Mouse (Mus musculus) heart, embryonic 10.5 days (tissue): ENCODE data around the gene Lrrk1. TPM values are rescaled to one million over a fixed set of nuclear protein-coding genes. Genes with fewer than 3 reads are reported as not detected.

ENCODE experiments used
- DNase-seq: peaks from one replicate; pipeline ENCODE4 v3.0.0-alpha.2; 2017; ENCODE audit warnings: low spot score
- H3K27ac ChIP-seq: fragments of 300-500 bp; sonication (generic); 2 replicates; pipeline ENCODE4 v1.5.1; 2016; ENCODE audit warnings: mild to moderate bottlenecking
- H3K27me3 ChIP-seq: fragments of 300-500 bp; sonication (generic); 2 replicates; pipeline ENCODE4 v1.6.1; 2016; ENCODE audit warnings: mild to moderate bottlenecking; ENCODE audit not compliant: poor library complexity, insufficient read depth, severe bottlenecking
- H3K36me3 ChIP-seq: fragments of 300-500 bp; sonication (generic); 2 replicates; pipeline ENCODE4 v1.6.1; 2016; ENCODE audit warnings: mild to moderate bottlenecking, moderate library complexity
- H3K4me1 ChIP-seq: fragments of 300-500 bp; sonication (generic); 2 replicates; pipeline ENCODE4 v1.6.1; 2016; ENCODE audit warnings: mild to moderate bottlenecking
- H3K4me3 ChIP-seq: fragments of 300-500 bp; sonication (generic); 2 replicates; pipeline ENCODE4 v1.5.1; 2016; ENCODE audit warnings: mild to moderate bottlenecking, moderate library complexity
- H3K9me3 ChIP-seq: fragments of 300-500 bp; sonication (generic); 2 replicates; pipeline ENCODE4 v1.6.1; 2016; ENCODE audit warnings: mild to moderate bottlenecking, moderate library complexity
- WGBS: fragments of 180-500 bp; shearing (Covaris S2); methylation state at CpG from one replicate; pipeline ENCODE4 v1.1.7; 2016; 5-methylcytosine and 5-hydroxymethylcytosine counted together
- polyA plus RNA-seq: library from polyadenylated mRNA; unstranded; fragments of >200 nt; fragmentation: Nextera tagmentation; extraction: Ambion mirVana; gene quantifications from 2 replicates; pipeline ENCODE4 v1.2.1, GENCODE M21; 2016

The Lrrk1 gene
- polyA plus RNA-seq, 1 experiment from 2014 or later = 9.9 TPM

DNA sequence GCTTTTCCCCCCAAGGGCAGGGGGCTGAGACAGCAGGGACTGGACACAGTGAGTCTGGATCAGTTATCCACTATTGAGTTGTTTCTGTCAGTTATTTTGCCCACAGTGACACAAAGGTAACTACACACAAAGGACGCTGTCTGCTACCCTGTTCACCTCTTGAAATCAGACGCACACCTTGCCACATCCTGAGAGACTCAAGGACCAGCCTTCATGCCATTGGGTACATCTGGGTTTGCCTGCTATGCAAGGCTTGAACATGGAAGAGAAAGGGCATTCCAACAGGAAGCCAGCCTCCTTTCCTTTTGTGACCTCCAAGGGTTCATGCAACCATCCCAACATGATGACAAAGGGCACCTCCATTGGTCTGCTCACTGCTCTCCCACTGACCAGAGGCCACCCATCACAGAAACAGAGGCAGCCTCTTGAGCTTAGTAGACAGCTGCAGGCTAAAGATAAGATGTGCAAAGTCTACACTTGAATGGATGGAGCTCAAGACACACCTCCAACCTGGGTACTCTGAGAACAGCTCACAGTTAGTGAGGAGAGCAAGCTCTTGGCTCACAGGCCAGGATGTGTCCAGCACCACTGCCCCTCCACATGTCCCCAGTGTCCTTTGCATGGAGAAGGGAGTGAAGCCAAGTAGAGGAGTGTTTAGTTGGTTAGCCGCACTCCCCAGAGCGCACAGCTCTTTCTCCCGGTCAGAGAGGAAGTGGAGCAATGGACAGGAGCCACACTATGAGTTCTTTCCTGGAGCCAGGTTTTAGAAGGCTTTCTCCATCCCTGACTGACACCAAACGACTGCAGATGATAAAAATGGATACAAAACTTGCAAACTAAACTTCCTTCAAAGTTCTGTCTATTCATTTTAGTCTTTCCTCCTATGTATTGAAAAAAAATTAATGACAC is 121.0 kb downstream of the Lrrk1 start:
- H3K9me3 ChIP-seq = no peaks in the 10 kb centered on the region
- no peak overlapping the region for H3K4me3 ChIP-seq
- H3K27ac ChIP-seq = peak overlapping the region; percentile 30; the same call in 1 of the 2 replicates
- peak; percentile 82 for DNase-seq
- no peaks in the 10 kb centered on the region for H3K4me1 ChIP-seq
- 78% methylated on average over 6 of the region's 6 CpGs for WGBS
- peaks cover 30% of the 10 kb centered on the region for H3K36me3 ChIP-seq
- H3K27me3 ChIP-seq = 0 out of 2 replicates have a peak, but pooled peaks cover 4% of the 10 kb centered on the region

- no peak overlapping the region for H3K27ac ChIP-seq
- H3K4me3 ChIP-seq = no peak overlapping the region
- WGBS = 69% methylated on average over 5 of the region's 5 CpGs
Observed at GRCm38 (mm10) chr7:66263421-66263820, 124.7 kb downstream of the Lrrk1 start.

DNA sequence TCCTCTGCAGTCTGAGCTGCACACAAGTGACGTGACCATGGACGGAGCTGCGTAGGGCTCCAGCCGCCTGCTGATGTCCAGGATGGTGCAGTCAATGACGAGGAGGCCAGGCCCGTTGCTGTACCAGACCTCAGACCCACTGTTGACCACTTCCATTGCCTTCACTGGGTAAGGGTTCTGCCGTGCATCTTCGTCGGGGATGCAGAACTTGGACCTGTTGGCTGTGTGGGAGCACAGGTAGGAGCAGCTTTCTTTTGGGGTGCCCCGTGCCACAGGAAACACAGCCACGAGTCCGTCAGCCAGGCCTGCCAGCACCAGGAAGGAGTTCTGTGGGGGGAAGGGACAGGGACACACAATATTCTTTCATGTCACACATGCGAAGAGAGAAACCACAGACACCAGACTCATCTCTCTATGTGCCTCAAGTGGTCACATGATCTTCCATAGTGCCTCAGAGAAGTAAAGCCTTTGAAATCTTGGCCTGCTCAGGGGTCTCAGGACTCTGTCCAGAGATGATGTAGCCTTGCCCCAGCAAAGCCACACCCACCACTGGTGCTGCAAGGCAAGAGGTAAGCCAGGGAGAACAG is 125.5 kb downstream of the Lrrk1 start:
- Histone ChIP-seq H3K27me3 (0 out of 2 replicates have a peak, but pooled peaks cover 6% of the 10 kb centered on the region), H3K9me3 (no peaks in the 10 kb centered on the region), H3K36me3 (peaks cover 22% of the 10 kb centered on the region), H3K27ac (no peak overlapping the region), H3K4me3 (no peak overlapping the region), H3K4me1 (peaks cover 23% of the 10 kb centered on the region)
- WGBS = 86% methylated on average over 13 of the region's 13 CpGs
- no peak for DNase-seq

More at GRCm38 (mm10) chr7:66263421-66263820, 124.7 kb downstream of the Lrrk1 start:
- Histone ChIP-seq H3K4me1 (peaks cover 22% of the 10 kb centered on the region), H3K9me3 (no peaks in the 10 kb centered on the region), H3K27me3 (0 out of 2 replicates have a peak, but pooled peaks cover 6% of the 10 kb centered on the region), H3K36me3 (peaks cover 22% of the 10 kb centered on the region)
- no peak for DNase-seq

DNA sequence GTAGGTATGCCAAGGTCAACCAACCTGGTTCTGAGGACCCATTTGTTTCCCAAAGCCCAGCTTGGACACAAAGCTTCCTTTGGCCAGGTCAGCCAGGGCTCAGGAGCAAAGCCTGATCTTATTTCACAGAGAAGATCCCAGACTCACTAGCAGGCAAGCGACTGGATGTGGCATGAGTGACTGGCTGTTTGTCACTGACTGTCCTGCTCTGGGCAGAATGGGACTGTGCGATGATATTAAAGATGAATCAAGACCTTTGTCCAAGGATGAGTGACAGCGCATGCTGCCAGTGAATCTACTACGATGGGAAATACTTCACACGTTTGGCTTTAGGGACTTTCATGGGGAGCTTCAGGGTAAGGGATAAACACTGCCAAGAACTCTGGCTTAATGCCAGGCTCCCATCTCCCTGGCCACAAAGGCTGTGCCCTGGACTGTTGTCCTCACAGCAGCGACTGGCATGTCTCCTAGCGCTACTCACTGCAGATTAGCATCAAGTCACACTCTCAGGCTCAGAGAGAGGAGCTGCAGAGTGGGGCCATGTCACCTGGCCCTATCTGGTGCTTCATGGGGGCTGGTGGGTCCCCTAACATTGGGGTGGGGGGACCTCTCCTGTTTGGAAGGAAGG is 127.3 kb downstream of the Lrrk1 start:
- Histone ChIP-seq H3K27ac (0 out of 2 replicates have a peak overlapping the region, but pooled peaks have one; percentile 39), H3K4me1 (peaks cover 23% of the 10 kb centered on the region), H3K36me3 (peaks cover 16% of the 10 kb centered on the region), H3K27me3 (0 out of 2 replicates have a peak, but pooled peaks cover 6% of the 10 kb centered on the region), H3K4me3 (no peak overlapping the region), H3K9me3 (no peaks in the 10 kb centered on the region)
- WGBS = 82% methylated on average over 7 of the region's 7 CpGs
- no peak for DNase-seq

DNA sequence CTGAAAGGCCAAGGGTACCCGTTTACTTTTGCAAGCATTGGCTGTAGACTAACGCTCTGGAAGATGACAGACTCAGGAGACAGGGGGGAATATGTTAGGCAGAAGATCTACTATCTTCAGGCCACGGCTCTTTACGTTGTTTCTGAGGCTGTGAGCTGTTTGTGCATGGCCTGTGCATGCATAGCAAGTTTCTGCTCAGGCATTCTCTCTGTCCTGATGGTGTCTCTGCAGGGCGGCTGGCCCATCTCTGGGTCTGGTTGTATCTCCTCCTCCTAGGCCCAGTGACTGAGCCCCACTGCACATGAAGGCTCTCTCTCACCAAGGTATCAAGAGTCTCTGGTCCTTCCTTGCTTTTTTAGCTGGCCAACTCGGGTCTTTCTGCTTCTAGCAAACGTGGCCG is 127.9 kb downstream of the Lrrk1 start:
- Histone ChIP-seq H3K27me3 (0 out of 2 replicates have a peak, but pooled peaks cover 6% of the 10 kb centered on the region), H3K4me3 (no peak overlapping the region), H3K4me1 (peaks cover 23% of the 10 kb centered on the region), H3K36me3 (peaks cover 16% of the 10 kb centered on the region), H3K27ac (0 out of 2 replicates have a peak overlapping the region, but pooled peaks have one; percentile 6), H3K9me3 (no peaks in the 10 kb centered on the region)
- DNase-seq = no peak
- WGBS = 75% methylated on average over 8 of the region's 8 CpGs

DNA sequence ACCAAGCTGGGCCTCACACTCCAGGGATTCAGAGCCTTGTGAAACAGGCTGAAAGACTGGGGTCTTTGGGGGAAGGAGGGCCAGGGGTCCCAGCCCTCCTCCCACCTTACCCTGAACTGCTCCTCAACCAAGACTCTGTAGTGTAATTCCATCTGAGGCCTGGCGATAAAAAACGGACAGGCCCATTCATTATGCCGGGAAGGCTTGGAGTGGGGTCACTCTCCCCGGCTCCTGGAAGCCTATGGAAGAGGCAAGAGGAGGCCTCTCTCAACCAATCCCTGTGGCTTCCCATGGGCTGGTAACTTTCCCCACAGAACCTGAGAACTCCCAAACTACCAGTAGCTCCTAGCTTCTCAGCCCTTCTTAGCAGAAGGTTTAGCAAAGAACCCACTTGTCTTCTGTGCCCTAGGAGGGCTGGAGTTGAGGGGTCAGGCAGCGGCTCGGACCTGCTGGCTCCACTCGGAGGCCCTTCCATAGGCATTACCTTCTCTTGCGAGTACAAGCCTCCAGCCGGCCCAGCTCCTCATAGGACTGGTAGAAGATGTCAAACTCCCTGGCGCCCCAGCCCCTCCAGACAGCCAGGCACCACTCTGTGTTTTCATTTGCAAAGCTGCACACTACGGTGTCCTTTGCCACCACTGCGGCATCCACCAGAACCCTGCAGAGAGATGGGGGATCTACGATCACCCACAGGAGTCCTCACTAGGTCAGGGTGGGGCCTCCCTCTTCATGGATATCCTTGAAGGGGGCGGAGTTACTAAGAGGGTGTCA is 128.5 kb downstream of the Lrrk1 start:
- DNase-seq = no peak
- H3K36me3 ChIP-seq = peaks cover 16% of the 10 kb centered on the region
- WGBS = 77% methylated on average over 14 of the region's 14 CpGs
- H3K27me3 ChIP-seq = 0 out of 2 replicates have a peak, but pooled peaks cover 6% of the 10 kb centered on the region
- no peaks in the 10 kb centered on the region for H3K9me3 ChIP-seq
- no peak overlapping the region for H3K4me3 ChIP-seq
- peak overlapping the region; percentile 23; the same call in 1 of the 2 replicates for H3K27ac ChIP-seq
- peaks cover 27% of the 10 kb centered on the region for H3K4me1 ChIP-seq

- no peak overlapping the region for H3K4me3 ChIP-seq
- H3K27ac ChIP-seq = peak overlapping the region; percentile 23; the same call in 1 of the 2 replicates
- peaks cover 16% of the 10 kb centered on the region for H3K36me3 ChIP-seq
- H3K27me3 ChIP-seq = 0 out of 2 replicates have a peak, but pooled peaks cover 6% of the 10 kb centered on the region
- no peak for DNase-seq
- H3K4me1 ChIP-seq = peaks cover 32% of the 10 kb centered on the region
- no peaks in the 10 kb centered on the region for H3K9me3 ChIP-seq
- 86% methylated on average over 5 of the region's 5 CpGs for WGBS
Observed at GRCm38 (mm10) chr7:66258997-66259396, 129.2 kb downstream of the Lrrk1 start.

- H3K4me1 ChIP-seq = peaks cover 46% of the 10 kb centered on the region
- H3K27me3 ChIP-seq = 0 out of 2 replicates have a peak, but pooled peaks cover 3% of the 10 kb centered on the region
- H3K9me3 ChIP-seq = no peaks in the 10 kb centered on the region
- peaks cover 12% of the 10 kb centered on the region for H3K36me3 ChIP-seq
- H3K4me3 ChIP-seq = no peak overlapping the region
- WGBS = 87% methylated on average over 5 of the region's 5 CpGs
- H3K27ac ChIP-seq = peak overlapping the region; percentile 14; the same call in 1 of the 2 replicates
- no peak for DNase-seq
Observed at GRCm38 (mm10) chr7:66257232-66257631, 130.9 kb downstream of the Lrrk1 start.

GRCm38 (mm10) chr7:66256441-66256840 is 131.7 kb downstream of the Lrrk1 start:
- Histone ChIP-seq H3K27ac (no peak overlapping the region), H3K36me3 (peaks cover 7% of the 10 kb centered on the region; the same call in 1 of the 2 replicates), H3K4me1 (peaks cover 50% of the 10 kb centered on the region), H3K27me3 (no peaks in the 10 kb centered on the region), H3K4me3 (no peak overlapping the region), H3K9me3 (no peaks in the 10 kb centered on the region)
- WGBS = 85% methylated on average over 5 of the region's 5 CpGs
- DNase-seq = no peak

DNA sequence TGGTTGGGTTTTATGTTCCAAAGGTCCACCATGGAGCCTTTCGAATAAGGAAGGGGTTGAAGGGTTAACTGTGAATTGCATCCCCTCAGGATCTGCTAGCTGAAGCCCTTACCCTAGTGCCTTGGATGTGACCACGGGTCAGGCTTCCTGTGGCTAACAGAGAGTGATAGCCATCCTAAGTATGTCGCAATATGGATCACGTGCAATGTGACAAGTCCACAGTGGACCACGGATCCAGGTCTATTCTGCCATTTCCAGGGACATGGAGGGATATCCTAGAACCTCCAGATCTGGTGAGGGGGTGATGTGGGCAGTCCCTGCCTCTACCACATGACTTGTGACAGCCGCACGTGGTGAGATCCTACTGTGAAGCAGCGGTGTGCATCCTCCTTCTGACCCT is 133.2 kb downstream of the Lrrk1 start:
- Histone ChIP-seq H3K9me3 (no peaks in the 10 kb centered on the region), H3K36me3 (peaks cover 7% of the 10 kb centered on the region; the same call in 1 of the 2 replicates), H3K4me1 (peaks cover 43% of the 10 kb centered on the region), H3K27me3 (no peaks in the 10 kb centered on the region), H3K27ac (peak overlapping the region; percentile 33; the same call in 1 of the 2 replicates), H3K4me3 (no peak overlapping the region)
- no peak for DNase-seq
- WGBS = 78% methylated on average over 8 of the region's 8 CpGs

DNA sequence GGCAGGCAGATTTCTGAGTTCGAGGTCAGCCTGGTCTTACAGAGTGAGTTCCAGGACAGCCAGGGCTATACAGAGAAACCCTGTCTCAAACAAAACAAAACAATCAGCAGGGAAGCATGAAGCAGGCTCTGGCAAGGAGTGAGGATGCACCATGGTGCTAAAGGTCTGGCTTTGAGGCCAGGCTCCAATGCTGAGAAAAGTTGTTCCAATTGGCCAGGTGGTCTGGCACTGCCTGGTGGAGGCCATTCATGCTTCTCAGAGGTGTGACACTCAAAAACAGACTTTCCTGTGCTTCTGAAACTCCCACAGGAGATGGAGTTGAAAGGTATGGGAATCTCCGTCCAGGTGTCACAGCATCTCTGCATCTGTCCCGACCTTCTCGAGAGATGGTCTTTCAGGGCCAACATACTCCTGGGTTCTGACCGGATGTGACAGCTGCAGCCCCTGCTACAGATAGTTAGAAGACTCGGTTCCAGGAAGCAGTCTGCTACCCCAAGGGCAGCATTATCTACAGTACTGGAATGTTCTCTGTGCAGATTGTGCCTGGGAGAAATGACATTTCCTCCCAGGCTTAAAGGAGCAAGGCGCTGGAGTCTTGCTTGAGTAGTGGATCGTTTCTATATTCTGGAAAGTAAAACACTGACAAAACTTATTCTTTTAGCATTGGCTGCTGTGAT is 134.0 kb downstream of the Lrrk1 start:
- Histone ChIP-seq H3K36me3 (no peaks in the 10 kb centered on the region), H3K4me1 (peaks cover 42% of the 10 kb centered on the region), H3K27ac (peak overlapping the region; percentile 44; the same call in 1 of the 2 replicates), H3K4me3 (no peak overlapping the region), H3K27me3 (no peaks in the 10 kb centered on the region), H3K9me3 (no peaks in the 10 kb centered on the region)
- DNase-seq = no peak
- 53% methylated on average over 8 of the region's 8 CpGs for WGBS
